Mouse (Mus musculus) cerebellum, adult 9-10 months (tissue): Measurements from ENCODE around the gene Map3k6.

ENCODE experiments used
- DNase-seq: peaks from one replicate; pipeline ENCODE4 v3.0.0; 2022

The Map3k6 gene

GRCm38 (mm10) chr4:133240490-133240921 is at the start of gene Map3k6:
Map3k6 (plus strand) TSS chr4:133240818.
- no peak for DNase-seq

GRCm38 (mm10) chr4:133194482-133194881 is 46.1 kb upstream of the Map3k6 start:
- no peak for DNase-seq

GRCm38 (mm10) chr4:133195014-133195413 is 45.6 kb upstream of the Map3k6 start:
- DNase-seq = no peak

GRCm38 (mm10) chr4:133196136-133196535 is 44.5 kb upstream of the Map3k6 start:
- no peak for DNase-seq

- DNase-seq = no peak
Measured at GRCm38 (mm10) chr4:133196852-133197251, 43.8 kb upstream of the Map3k6 start.

GRCm38 (mm10) chr4:133197355-133197754 is 43.3 kb upstream of the Map3k6 start:
- DNase-seq = no peak

GRCm38 (mm10) chr4:133197801-133198286 is 42.8 kb upstream of the Map3k6 start:
- DNase-seq = no peak

- DNase-seq = no peak
Measured at GRCm38 (mm10) chr4:133198337-133199180, 42.1 kb upstream of the Map3k6 start.

- no peak for DNase-seq
Measured at GRCm38 (mm10) chr4:133199743-133200142, 40.9 kb upstream of the Map3k6 start.

GRCm38 (mm10) chr4:133200343-133200742 is 40.3 kb upstream of the Map3k6 start:
- DNase-seq = no peak

- DNase-seq = peak; percentile 91
Measured at GRCm38 (mm10) chr4:133201006-133201771, 39.4 kb upstream of the Map3k6 start.

GRCm38 (mm10) chr4:133202254-133202653 is 38.4 kb upstream of the Map3k6 start:
- DNase-seq = no peak

- DNase-seq = no peak
Measured at GRCm38 (mm10) chr4:133203591-133203990, 37.0 kb upstream of the Map3k6 start.

- DNase-seq = no peak
Measured at GRCm38 (mm10) chr4:133204379-133204778, 36.2 kb upstream of the Map3k6 start.

GRCm38 (mm10) chr4:133209366-133209765 is 31.3 kb upstream of the Map3k6 start:
- DNase-seq = peak; percentile 82

- no peak for DNase-seq
Measured at GRCm38 (mm10) chr4:133210023-133210787, 30.4 kb upstream of the Map3k6 start.

GRCm38 (mm10) chr4:133210788-133211390 is 29.7 kb upstream of the Map3k6 start:
- DNase-seq = no peak

GRCm38 (mm10) chr4:133211751-133212561 is 28.7 kb upstream of the Map3k6 start, which contains the start of the genes Cd164l2 and Gpr3:
Cd164l2 (plus strand) TSS chr4:133212131.
Gpr3 (minus strand) TSS chr4:133212536.
- peak; percentile 60 for DNase-seq

GRCm38 (mm10) chr4:133212562-133213267 is 27.9 kb upstream of the Map3k6 start:
- peak; percentile 85 for DNase-seq

GRCm38 (mm10) chr4:133213268-133213590 is 27.4 kb upstream of the Map3k6 start:
- peak; percentile 72 for DNase-seq

- DNase-seq = no peak
Measured at GRCm38 (mm10) chr4:133213661-133214060, 27.0 kb upstream of the Map3k6 start.
